Mouse (Mus musculus) MEL (cell line): ENCODE results near the gene Gm10295. TPM values are rescaled to one million over a fixed set of nuclear protein-coding genes. Genes with fewer than 3 reads are reported as not detected.

Experiments used
- DNase-seq: peaks from one replicate; pipeline ENCODE4 v3.0.0; 2011; ENCODE audit warnings: low read depth, low spot score
- H3K27ac ChIP-seq: 2 replicates; pipeline ENCODE4 v1.5.1; 2012; ENCODE audit warnings: low read depth, mild to moderate bottlenecking, control low read depth, low read length, moderate library complexity; ENCODE audit not compliant: control insufficient read depth
- H3K27me3 ChIP-seq, 2 experiments: fragments of 150-350 bp in 1 of 2; sonication (generic) in 1 of 2; 2 replicates each; pipeline ENCODE4 v1.6.1; 2012; ENCODE audit warnings: low read length in 2 of 2, mild to moderate bottlenecking in 2 of 2, improper control_type of control experiment in 1 of 2, moderate library complexity in 1 of 2; ENCODE audit not compliant: insufficient read depth in 2 of 2, control insufficient read depth in 1 of 2
- H3K36me3 ChIP-seq, 2 experiments: 2 replicates each; pipeline ENCODE4 v1.6.1; 2012 to 2014; ENCODE audit warnings: low read length in 2 of 2, improper control_type of control experiment in 1 of 2, inconsistent platforms in 1 of 2, mild to moderate bottlenecking in 1 of 2; ENCODE audit not compliant: insufficient read depth in 2 of 2, control insufficient read depth in 1 of 2
- H3K4me1 ChIP-seq, 2 experiments: fragments of 150-350 bp in 1 of 2; sonication (generic) in 1 of 2; 2 replicates each; pipeline ENCODE4 v1.6.1; 2012; ENCODE audit warnings: low read length in 2 of 2, improper control_type of control experiment in 1 of 2, mild to moderate bottlenecking in 1 of 2; ENCODE audit not compliant: insufficient read depth in 2 of 2, control insufficient read depth in 1 of 2
- H3K4me3 ChIP-seq, 2 experiments: fragments of 150-350 bp in 1 of 2; sonication (generic) in 1 of 2; 2 replicates each; pipeline ENCODE4 v1.5.1; 2012; ENCODE audit warnings: low read depth in 2 of 2, low read length in 2 of 2, mild to moderate bottlenecking in 2 of 2, moderate library complexity in 2 of 2, control low read depth in 1 of 2, improper control_type of control experiment in 1 of 2; ENCODE audit not compliant: control insufficient read depth in 1 of 2, insufficient read depth in 1 of 2
- H3K79me2 ChIP-seq: 2 replicates; pipeline ENCODE4 v1.6.1; 2012; ENCODE audit warnings: mild to moderate bottlenecking, low read length, moderate library complexity; ENCODE audit not compliant: control insufficient read depth, poor library complexity, insufficient read depth
- H3K9ac ChIP-seq: 2 replicates; pipeline ENCODE4 v1.6.1; 2012; ENCODE audit warnings: low read depth, mild to moderate bottlenecking, control low read depth, low read length, moderate library complexity; ENCODE audit not compliant: control insufficient read depth, poor library complexity, severe bottlenecking
- H3K9me3 ChIP-seq: fragments of 150-350 bp; sonication (generic); replicated peaks from 2 replicates; pipeline ENCODE4 v1.6.1; 2012; ENCODE audit warnings: mild to moderate bottlenecking, low read length, improper control_type of control experiment, moderate library complexity; ENCODE audit not compliant: insufficient read depth
- ELF1 ChIP-seq: IDR thresholded peaks from 2 replicates; pipeline ENCODE4 v1.6.1; 2014; ENCODE audit warnings: low read depth, mild to moderate bottlenecking, inconsistent platforms, low read length, improper control_type of control experiment, moderate library complexity
- JUND ChIP-seq: IDR thresholded peaks from 2 replicates; pipeline ENCODE4 v1.6.1; 2011; ENCODE audit warnings: low read depth, mild to moderate bottlenecking, improper control_type of control experiment, low read length
- MAZ ChIP-seq: IDR thresholded peaks from 2 replicates; pipeline ENCODE4 v1.6.1; 2012; ENCODE audit warnings: low read depth, mild to moderate bottlenecking, inconsistent platforms, low read length, improper control_type of control experiment
- MXI1 ChIP-seq: IDR thresholded peaks from 2 replicates; pipeline ENCODE4 v1.6.1; 2011; ENCODE audit warnings: mild to moderate bottlenecking, low read depth, low read length, improper control_type of control experiment
- MYB ChIP-seq: IDR thresholded peaks from 2 replicates; pipeline ENCODE4 v1.6.1; 2011; ENCODE audit warnings: mild to moderate bottlenecking, low read depth, low read length, improper control_type of control experiment
- MYC ChIP-seq: IDR thresholded peaks from 2 replicates; pipeline ENCODE4 v1.6.1; 2011; ENCODE audit warnings: low read depth, mild to moderate bottlenecking, low read length, improper control_type of control experiment, moderate library complexity
- NRF1 ChIP-seq: IDR thresholded peaks from 2 replicates; pipeline ENCODE4 v1.6.1; 2014; ENCODE audit warnings: low read depth, mild to moderate bottlenecking, inconsistent platforms, low read length, improper control_type of control experiment, moderate library complexity; ENCODE audit not compliant: poor library complexity, insufficient read depth, severe bottlenecking
- POLR2A ChIP-seq, 2 experiments: IDR thresholded peaks; 2 replicates each; pipeline ENCODE4 v1.6.1; 2011 to 2012; ENCODE audit warnings: low read length in 2 of 2, mild to moderate bottlenecking in 2 of 2, control low read depth in 1 of 2, improper control_type of control experiment in 1 of 2, low read depth in 1 of 2, moderate library complexity in 1 of 2; ENCODE audit not compliant: control insufficient read depth in 1 of 2, insufficient read depth in 1 of 2, poor library complexity in 1 of 2
- POLR2AphosphoS2 ChIP-seq: IDR thresholded peaks from 2 replicates; pipeline ENCODE4 v1.6.1; 2011; ENCODE audit warnings: low read length, improper control_type of control experiment
- RAD21 ChIP-seq: IDR thresholded peaks from 2 replicates; pipeline ENCODE4 v1.6.1; 2011; ENCODE audit warnings: mild to moderate bottlenecking, low read depth, low read length, improper control_type of control experiment
- SIN3A ChIP-seq: IDR thresholded peaks from 2 replicates; pipeline ENCODE4 v1.6.1; 2012; ENCODE audit warnings: low read length, improper control_type of control experiment, inconsistent platforms
- TBP ChIP-seq: IDR thresholded peaks from 2 replicates; pipeline ENCODE4 v1.8.0; 2011; ENCODE audit warnings: low read depth, low read length, improper control_type of control experiment
- ZKSCAN1 ChIP-seq: IDR thresholded peaks from 2 replicates; pipeline ENCODE4 v1.6.1; 2012; ENCODE audit warnings: low read depth, mild to moderate bottlenecking, inconsistent platforms, low read length, improper control_type of control experiment, moderate library complexity
- ZMIZ1 ChIP-seq: IDR thresholded peaks from 2 replicates; pipeline ENCODE4 v1.6.1; 2012; ENCODE audit warnings: low read depth, mild to moderate bottlenecking, inconsistent platforms, low read length, improper control_type of control experiment, moderate library complexity
- ZNF384 ChIP-seq: IDR thresholded peaks from 2 replicates; pipeline ENCODE4 v1.6.1; 2012; ENCODE audit warnings: low read depth, mild to moderate bottlenecking, inconsistent platforms, low read length, improper control_type of control experiment
- polyA plus RNA-seq, 2 experiments: library from polyadenylated mRNA; stranded (reverse) in 1 of 2; unstranded in 1 of 2; fragments of >175 nt in 1 of 2; fragments of >200 nt in 1 of 2; gene quantifications; 2 replicates each; pipeline versions ENCODE4 v1.2.1 to v1.2.4; 2012; ENCODE audit warnings: low replicate concordance in 2 of 2, low read depth in 1 of 2; ENCODE audit not compliant: insufficient read length in 2 of 2, insufficient read depth in 1 of 2, missing spikeins in 1 of 2
- total RNA-seq: library from RNA; depleted of rRNA; stranded (reverse); fragments of 300-350 nt; gene quantifications from 2 replicates; pipeline ENCODE4 v1.2.3, GENCODE M21; 2012

The Gm10295 gene
- total and polyA plus RNA-seq, 3 experiments: not detected

DNA sequence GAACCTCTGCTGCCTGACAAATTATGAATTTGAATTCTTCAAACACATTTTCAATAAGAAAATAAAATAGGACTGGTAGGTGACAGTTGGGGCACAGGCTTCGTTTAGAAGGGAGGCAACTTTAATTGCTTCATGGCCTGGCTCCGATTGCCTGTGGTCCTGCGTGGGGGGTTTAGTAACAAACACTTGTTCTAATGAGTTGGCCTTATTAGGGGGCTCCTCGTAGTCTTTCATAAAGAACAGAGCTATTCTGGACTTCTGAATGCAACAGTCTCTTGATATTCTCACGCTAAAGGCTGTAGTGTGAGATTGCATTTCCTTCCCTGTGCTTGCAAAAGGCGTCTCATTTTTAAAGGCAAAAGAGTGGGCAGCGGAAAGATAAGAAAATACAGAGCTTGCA is 33.6 kb upstream of the Gm10295 start:
- no peaks in the 10 kb centered on the region for H3K27me3 ChIP-seq
- DNase-seq: no peak
- H3K27ac ChIP-seq: no peak overlapping the region
- no peak overlapping the region for H3K4me3 ChIP-seq
- H3K9ac ChIP-seq: no peak overlapping the region
- no peaks in the 10 kb centered on the region for H3K9me3 ChIP-seq
- H3K79me2 ChIP-seq: no peaks in the 10 kb centered on the region
- no peaks in the 10 kb centered on the region for H3K4me1 ChIP-seq
- H3K36me3 ChIP-seq: no peaks in the 10 kb centered on the region
- TF ChIP-seq ZKSCAN1: no peak
- no peak for TF ChIP-seq POLR2A (IDR thresholded peaks at IDR 0.05; ENCODE audit: control insufficient read depth in 1 of 2, insufficient read depth in 1 of 2, low read depth in 1 of 2, low read length in 2 of 2, poor library complexity in 1 of 2)
- no peak for TF ChIP-seq NRF1
- TF ChIP-seq POLR2AphosphoS2: no peak
- TF ChIP-seq ZNF384: no peak
- TF ChIP-seq JUND: no peak
- no peak for TF ChIP-seq SIN3A
- TF ChIP-seq TBP: no peak
- no peak for TF ChIP-seq MYC
- TF ChIP-seq, all 39 proteins: peak for 0

DNA sequence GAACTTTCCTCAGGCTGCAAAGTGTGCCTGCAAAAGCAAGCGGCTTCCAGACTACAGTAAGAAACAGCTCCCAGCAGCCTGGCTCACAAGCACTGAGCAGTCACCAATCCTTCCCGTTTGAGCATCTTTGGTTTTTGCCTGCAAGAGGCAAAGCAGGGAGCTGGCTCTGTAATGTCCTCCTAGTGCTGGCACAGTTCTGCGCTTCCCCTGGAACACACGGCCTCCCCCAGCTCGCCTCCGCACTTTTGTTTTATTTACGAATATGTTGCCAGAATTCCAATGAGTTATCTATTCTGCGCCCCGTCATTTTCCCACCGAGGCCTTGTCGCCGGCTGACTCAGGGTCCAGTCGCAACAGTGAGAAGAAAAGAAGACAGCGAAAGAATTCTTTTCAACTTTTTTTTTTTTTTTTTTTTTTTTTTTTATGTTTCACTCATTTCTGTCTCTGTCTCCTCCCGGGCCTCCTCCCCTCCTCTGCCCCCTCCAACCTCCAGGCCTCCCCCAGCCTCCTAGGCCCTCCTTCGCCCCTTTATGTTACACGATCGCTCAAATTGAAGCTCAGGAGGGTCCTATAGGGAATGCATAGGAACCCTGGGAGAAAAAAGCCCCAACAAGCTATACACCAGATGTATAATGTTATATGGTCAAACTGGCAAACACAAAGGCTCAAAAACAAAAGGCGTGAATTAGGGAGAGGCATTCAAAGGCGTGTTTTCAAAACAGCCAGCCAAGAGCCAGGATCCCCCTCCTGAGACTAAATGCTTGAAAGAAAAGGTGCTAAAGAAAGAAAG is 32.3 kb upstream of the Gm10295 start:
- no peak overlapping the region for H3K9ac ChIP-seq
- H3K27me3 ChIP-seq: no peaks in the 10 kb centered on the region
- DNase-seq: no peak
- H3K27ac ChIP-seq: no peak overlapping the region
- no peaks in the 10 kb centered on the region for H3K4me1 ChIP-seq
- H3K4me3 ChIP-seq: no peak overlapping the region
- H3K79me2 ChIP-seq: no peaks in the 10 kb centered on the region
- no peaks in the 10 kb centered on the region for H3K36me3 ChIP-seq
- H3K9me3 ChIP-seq: no peaks in the 10 kb centered on the region
- TF ChIP-seq ZMIZ1 (no peak), MAZ (no peak)

DNA sequence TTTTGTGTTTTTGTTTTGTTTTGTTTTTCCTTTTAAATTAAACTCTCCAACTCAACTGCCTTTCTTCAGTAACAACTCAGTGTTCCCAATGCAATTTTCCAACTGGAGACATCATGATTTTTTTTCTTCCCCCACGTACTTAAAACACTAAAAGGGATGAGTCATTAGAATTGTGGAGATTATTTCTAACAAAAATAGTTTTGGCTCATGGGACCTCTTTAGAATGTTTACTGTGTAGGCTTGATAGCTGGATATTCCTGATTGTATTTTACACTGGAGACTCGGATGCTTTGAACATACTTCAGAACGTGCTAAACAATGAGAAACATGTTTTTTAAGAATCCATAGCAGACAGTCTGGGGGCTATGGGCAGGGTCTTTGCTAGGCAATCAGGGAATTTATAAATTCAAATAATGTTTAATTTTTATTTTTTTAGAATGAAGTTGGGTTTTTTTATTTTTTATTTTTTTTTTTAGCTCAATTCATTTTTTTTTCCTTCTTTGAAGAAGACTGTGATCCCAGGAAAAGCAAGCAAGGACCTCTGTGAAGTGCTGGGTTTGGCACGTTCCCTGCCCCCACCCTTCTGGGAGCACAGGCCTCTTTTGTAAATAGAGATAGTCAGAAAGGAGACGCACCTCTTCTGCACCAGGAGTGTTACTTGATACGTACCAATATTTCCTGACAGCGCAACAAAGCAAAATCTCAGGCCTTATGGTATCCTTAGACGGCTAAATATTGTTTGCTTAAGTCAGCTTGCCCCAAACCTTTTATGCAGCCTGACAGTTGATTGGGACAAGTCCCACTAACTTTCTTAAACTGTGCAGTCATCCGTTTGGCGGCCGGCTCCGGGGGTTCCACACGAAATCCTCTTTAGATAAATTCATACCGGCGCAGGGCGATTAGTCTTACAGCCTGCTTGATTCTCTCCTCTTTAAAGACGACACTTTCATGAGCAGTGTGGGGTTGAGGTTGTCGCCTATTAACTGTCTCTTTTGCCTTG is 28.8 kb upstream of the Gm10295 start:
- Histone ChIP-seq H3K36me3 (no peaks in the 10 kb centered on the region), H3K27ac (no peak overlapping the region), H3K9me3 (no peaks in the 10 kb centered on the region), H3K4me1 (no peaks in the 10 kb centered on the region), H3K4me3 (no peak overlapping the region), H3K27me3 (no peaks in the 10 kb centered on the region), H3K79me2 (no peaks in the 10 kb centered on the region), H3K9ac (no peak overlapping the region)
- no peak for DNase-seq
- TF ChIP-seq MXI1 (no peak), ELF1 (no peak), RAD21 (no peak), MYB (no peak)
